Mouse (Mus musculus): ENCODE results near the gene Frmd4a. TPM values are rescaled to one million over a fixed set of nuclear protein-coding genes. Genes with fewer than 3 reads are reported as not detected.

The Frmd4a gene
- polyA plus RNA-seq, 1 experiment from 2014 or later = 22.9 TPM

DNA sequence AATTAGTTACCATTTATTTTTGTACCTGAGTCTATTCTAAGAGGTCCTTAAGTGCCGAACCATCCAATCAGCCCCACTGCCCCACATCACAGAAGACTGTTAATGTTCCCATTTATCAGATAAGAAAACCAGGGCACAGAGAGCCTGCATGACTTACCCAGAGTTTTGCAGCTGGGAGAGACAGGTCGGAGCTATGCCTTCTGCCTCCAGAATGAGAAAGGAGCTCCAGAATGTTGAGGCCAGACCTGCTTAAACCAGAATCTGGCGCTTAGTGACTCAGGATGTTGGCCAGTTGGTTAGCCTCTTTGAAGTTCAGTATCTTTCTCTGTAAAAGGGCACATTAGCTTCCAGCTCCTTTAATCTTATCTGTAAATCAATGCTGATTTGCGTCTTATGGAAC, 422.4 kb downstream of the Frmd4a start:
- ATAC-seq (ENCODE audit: insufficient read depth, low FRiP score, low read depth) = no peak

DNA sequence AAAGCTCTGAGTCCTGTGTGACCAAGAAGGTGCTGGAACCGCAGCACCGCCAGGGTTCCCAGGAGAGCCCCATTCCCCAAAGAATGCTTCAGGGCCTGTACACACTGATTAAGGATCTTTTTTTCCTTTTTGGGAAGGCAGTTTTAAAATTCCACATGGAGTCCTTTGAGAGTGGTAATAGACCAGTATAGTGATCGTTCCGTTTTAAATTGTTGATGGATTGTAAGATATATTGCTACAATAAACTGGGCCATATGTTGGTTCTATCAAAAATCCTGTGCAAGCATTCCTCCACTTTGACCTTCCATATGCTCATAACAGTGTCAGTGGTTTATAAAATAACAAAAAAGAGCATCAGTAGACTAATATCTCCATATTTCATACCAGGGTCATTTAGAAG, 424.3 kb downstream of the Frmd4a start:
- Histone ChIP-seq H3K4me2 (no peak overlapping the region), H3K9me3 (no peaks in the 10 kb centered on the region), H3K9ac (no peak overlapping the region), H3K27me3 (replicated peaks) (no peaks in the 10 kb centered on the region), H3K4me1 (0 out of 2 replicates have a peak, but pooled peaks cover 2% of the 10 kb centered on the region), H3K36me3 (no peaks in the 10 kb centered on the region), H3K27ac (no peak overlapping the region), H3K4me3 (replicated peaks) (no peak overlapping the region)
- 72% methylated on average over 4 of the region's 4 CpGs for WGBS
- no peak for ATAC-seq (ENCODE audit: insufficient read depth, low FRiP score, low read depth)

More for the DNA sequence above, 422.4 kb downstream of the Frmd4a start:
- no peak overlapping the region for H3K4me2 ChIP-seq
- no peak overlapping the region for H3K27ac ChIP-seq
- no peak overlapping the region for H3K9ac ChIP-seq
- H3K9me3 ChIP-seq = no peaks in the 10 kb centered on the region
- H3K36me3 ChIP-seq = no peaks in the 10 kb centered on the region
- 71% methylated on average over 4 of the region's 4 CpGs for WGBS
- 0 out of 2 replicates have a peak, but pooled peaks cover 3% of the 10 kb centered on the region for H3K4me1 ChIP-seq
- H3K4me3 ChIP-seq (replicated peaks) = no peak overlapping the region
- H3K27me3 ChIP-seq (replicated peaks) = no peaks in the 10 kb centered on the region

DNA sequence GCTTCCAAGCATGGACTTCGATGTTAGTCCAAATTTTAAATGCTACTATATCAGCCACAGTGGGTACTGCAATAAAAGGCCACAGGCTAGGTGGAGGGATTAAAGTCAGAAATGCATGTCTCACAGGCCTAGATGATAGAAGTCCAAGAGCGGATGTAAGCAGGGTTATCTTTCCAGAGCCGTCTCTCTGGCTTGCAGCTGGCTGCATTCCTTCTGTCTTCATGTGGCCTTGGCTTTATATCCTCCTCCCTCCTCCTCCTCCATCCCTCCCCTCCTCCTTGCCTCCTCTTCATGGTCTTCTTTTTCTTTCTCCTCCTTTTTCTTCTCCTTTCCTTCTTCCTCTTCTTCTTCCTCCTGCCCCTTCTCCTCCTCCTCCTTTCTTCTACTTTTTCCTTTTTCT, 427.2 kb downstream of the Frmd4a start:
- Histone ChIP-seq H3K9ac (no peak overlapping the region), H3K4me3 (replicated peaks) (no peak overlapping the region), H3K4me1 (0 out of 2 replicates have a peak, but pooled peaks cover under 1% of the 10 kb centered on the region), H3K9me3 (no peaks in the 10 kb centered on the region), H3K27ac (no peak overlapping the region), H3K36me3 (no peaks in the 10 kb centered on the region), H3K27me3 (replicated peaks) (no peaks in the 10 kb centered on the region), H3K4me2 (no peak overlapping the region)
- ATAC-seq (ENCODE audit: insufficient read depth, low FRiP score, low read depth) = no peak
- 73% methylated on average over 3 of the region's 3 CpGs for WGBS

DNA sequence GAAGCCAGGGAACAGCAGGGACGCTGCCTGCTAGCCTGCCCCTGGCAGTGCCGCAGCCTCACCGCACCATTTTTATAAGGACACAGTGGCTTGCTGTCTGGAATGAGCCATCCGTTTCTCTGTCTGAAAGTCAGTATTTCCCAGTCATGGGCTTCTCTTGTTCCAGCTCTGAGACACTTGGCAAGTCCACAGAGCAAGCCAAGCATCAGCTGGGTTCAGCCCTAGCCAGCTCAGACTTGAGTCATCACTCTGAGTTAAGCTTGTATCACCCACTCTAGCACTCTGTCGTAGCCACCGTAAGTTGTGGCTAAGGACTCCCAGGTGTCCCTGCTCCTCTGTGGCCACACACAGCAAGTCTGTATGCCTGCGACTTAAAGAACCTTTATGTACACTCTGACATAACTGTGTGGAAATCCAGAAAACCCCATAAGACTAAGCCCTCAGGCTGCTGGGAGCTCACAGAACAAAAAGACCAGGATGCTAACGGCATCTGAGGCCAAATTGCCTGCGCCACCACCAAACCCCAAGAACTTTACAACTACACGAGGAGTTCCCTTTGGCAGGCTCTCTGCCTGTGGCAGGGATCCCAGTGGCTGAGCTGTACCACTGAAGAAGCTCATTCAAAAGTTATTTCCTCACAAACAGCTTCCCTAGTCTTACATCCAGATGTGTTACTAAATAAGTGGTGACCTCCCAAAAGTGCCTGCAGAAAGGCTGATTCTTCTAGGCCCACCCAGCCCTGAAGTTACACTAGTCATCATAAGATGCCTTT, 428.3 kb downstream of the Frmd4a start:
- Histone ChIP-seq H3K9ac (no peak overlapping the region), H3K27ac (peak overlapping the region; percentile 40; the same call in 1 of the 2 replicates), H3K9me3 (no peaks in the 10 kb centered on the region), H3K36me3 (no peaks in the 10 kb centered on the region), H3K4me2 (no peak overlapping the region), H3K4me1 (0 out of 2 replicates have a peak, but pooled peaks cover 3% of the 10 kb centered on the region), H3K27me3 (replicated peaks) (no peaks in the 10 kb centered on the region), H3K4me3 (replicated peaks) (no peak overlapping the region)
- WGBS = 74% methylated on average over 10 of the region's 10 CpGs
- ATAC-seq (ENCODE audit: insufficient read depth, low FRiP score, low read depth) = no peak

DNA sequence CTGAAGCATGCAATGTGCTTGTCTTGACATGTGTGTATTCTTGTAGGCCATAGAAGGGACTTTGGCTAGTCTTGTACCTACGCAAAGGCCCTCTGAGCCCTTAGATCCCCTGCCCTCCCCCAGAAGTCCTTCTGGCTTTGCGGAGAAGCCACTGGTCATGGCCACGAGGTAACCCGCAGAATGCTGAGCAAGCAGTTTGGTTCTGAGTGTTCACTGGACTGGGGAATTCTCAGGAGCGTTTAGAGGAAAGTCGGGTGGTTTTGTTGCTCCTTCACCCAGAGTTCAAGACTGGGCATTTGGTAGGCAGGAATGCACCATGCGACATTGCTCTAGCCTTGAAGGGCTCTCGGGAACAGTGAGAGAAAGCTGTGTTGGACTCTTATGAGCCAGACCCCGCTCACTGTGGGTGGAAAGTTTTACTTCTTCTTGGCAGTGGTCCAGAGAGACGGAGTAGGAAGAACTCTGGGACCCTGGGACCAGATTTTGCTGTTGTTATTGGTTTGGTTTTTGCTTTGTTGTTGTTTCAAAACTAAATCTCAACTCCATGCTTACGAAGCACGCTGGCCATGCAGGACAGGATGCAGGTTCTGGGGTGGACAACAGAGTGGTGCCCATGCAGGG, 432.5 kb downstream of the Frmd4a start:
- Histone ChIP-seq H3K36me3 (no peaks in the 10 kb centered on the region), H3K27ac (0 out of 2 replicates have a peak overlapping the region, but pooled peaks have one; percentile 8), H3K4me3 (replicated peaks) (no peak overlapping the region), H3K27me3 (replicated peaks) (no peaks in the 10 kb centered on the region), H3K4me1 (0 out of 2 replicates have a peak, but pooled peaks cover 11% of the 10 kb centered on the region), H3K9me3 (no peaks in the 10 kb centered on the region), H3K4me2 (no peak overlapping the region), H3K9ac (no peak overlapping the region)
- ATAC-seq (ENCODE audit: insufficient read depth, low FRiP score, low read depth) = no peak
- 58% methylated on average over 12 of the region's 12 CpGs for WGBS

DNA sequence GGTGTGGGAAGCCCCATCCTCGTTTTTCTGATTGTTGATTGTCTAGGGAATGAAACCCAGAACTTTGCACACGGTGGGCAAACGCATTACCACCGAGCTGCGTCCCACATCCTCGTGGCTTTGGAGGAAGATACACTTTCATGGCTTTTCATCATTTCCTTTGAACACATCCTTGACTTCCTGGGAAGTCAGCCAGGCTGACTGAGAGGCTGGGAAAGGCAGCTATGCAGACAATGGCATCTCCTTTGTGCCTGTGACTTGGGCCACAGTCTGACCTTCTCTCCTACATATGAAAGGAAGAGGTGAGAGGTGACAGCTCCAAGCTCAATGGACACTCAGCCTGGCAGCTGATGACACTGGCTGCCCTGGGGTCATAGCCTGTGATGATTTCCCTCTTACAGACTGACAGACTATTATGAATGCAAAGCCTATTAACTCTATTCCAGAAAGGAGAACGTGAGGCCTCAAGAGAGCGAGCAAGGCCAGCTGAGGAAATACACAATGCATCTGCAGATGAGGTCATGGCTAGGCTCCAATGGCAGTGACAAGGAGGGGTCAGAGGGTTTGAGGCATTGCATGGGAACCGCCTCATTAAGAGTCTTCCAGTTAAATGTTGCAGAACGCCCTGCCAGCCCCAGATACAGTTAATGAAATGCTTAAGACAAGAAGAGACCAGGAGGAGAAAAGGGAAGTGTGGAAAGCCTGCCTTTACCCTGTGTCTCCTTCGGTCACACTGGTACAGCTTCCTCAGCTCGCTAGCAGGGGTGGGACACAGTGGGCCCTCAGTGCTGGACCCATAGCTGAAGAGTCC, 435.3 kb downstream of the Frmd4a start:
- ATAC-seq (ENCODE audit: insufficient read depth, low FRiP score, low read depth) = no peak; the same call in 1 of the 2 replicates
- Histone ChIP-seq H3K27me3 (replicated peaks) (no peaks in the 10 kb centered on the region), H3K36me3 (no peaks in the 10 kb centered on the region), H3K27ac (peak overlapping the region; percentile 40; the same call in 1 of the 2 replicates), H3K4me1 (0 out of 2 replicates have a peak, but pooled peaks cover 11% of the 10 kb centered on the region), H3K4me2 (no peak overlapping the region), H3K9me3 (no peaks in the 10 kb centered on the region), H3K4me3 (replicated peaks) (no peak overlapping the region), H3K9ac (no peak overlapping the region)
- WGBS = 58% methylated on average over 12 of the region's 12 CpGs

DNA sequence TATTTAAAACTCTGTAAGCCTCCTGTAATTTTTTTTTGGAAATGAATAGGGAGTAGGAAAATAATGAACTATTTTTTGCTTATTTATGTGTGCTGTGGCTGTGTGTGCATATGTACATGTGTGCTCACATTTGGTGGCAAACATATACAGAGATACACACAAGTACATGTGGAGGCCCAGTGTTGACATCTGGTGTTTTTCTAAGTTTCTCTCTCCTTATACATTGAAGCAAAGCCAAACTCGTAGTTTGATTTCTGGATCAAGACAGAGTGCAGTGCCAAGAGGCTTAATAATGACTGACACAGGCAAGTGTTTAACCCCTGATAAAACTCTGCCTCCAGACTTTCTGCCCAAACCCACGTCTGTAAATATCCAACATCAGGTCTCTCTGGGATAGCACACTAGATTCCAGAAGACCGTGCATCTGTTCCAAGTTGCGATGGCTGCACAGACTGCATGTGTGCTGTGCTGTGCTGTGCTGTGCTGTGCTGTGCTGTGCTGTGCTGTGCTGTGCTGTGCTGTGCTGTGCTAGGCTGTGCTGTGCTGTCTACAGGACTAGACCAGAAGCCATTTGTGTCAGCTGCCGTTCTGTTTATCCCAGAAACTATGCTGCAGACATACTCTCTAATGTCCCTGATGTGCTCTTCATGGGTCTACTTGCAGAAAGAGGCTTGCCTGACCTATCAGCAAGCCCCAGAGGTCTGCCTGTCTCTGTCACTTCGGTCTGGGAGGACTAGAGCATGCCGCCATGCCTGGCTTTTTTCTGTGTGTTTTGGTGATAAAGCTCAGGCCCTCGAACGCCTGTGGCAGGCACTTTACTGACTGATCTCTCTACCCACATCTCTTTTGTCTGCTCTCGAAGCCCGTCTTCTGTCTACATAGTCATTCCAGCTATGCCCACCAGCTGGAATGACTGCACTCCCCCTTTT, 437.8 kb downstream of the Frmd4a start:
- no peaks in the 10 kb centered on the region for H3K27me3 ChIP-seq (replicated peaks)
- WGBS = 62% methylated on average over 11 of the region's 11 CpGs
- no peak overlapping the region for H3K27ac ChIP-seq
- ATAC-seq (ENCODE audit: insufficient read depth, low FRiP score, low read depth) = no peak
- no peaks in the 10 kb centered on the region for H3K36me3 ChIP-seq
- H3K9me3 ChIP-seq = no peaks in the 10 kb centered on the region
- H3K4me3 ChIP-seq (replicated peaks) = no peak overlapping the region
- H3K4me2 ChIP-seq = no peak overlapping the region
- no peak overlapping the region for H3K9ac ChIP-seq
- 0 out of 2 replicates have a peak, but pooled peaks cover 7% of the 10 kb centered on the region for H3K4me1 ChIP-seq

DNA sequence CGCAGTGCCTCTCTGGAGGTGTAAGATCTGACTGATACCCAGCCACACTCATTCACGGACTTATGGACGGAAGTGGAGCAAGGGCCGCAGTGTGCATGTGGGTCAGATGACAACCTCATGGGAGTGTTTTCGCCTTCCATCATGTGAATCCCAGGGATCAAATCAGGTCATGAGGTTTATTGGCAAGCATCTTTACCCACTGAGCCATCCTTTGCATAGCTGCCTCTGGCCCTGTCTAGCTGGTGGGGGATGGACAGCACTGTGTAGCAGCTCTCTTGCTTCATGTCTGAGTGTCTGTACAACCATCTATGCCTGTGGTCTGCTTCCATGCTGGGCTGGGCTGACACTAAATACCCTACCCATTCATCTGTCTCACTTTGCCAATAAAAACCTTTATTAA, 443.4 kb downstream of the Frmd4a start:
- Histone ChIP-seq H3K9me3 (no peaks in the 10 kb centered on the region), H3K9ac (no peak overlapping the region), H3K4me1 (peaks cover 9% of the 10 kb centered on the region; the same call in 1 of the 2 replicates), H3K4me3 (replicated peaks) (no peak overlapping the region), H3K4me2 (no peak overlapping the region), H3K27ac (no peak overlapping the region), H3K36me3 (no peaks in the 10 kb centered on the region), H3K27me3 (replicated peaks) (no peaks in the 10 kb centered on the region)
- ATAC-seq (ENCODE audit: insufficient read depth, low FRiP score, low read depth) = no peak
- WGBS = 70% methylated on average over 5 of the region's 5 CpGs

DNA sequence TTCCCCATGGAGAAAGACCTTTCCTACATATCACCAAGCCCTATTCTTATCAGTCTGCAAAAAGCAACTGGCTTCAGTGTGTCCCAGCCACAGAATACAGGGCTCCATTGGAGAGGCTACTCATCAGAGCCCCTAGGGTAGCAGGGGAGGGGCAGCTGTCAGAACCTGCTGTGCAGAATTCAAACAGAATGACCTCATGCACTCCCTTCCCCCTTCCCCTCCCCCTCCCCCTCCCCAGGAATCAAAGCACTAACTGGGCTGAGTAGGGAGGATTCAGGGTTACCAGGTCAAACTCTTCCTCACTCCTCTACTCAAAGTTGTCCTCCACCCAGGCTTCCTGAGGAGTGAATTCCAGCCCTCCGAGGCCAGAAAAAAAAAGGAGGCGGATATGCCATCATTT, 444.0 kb downstream of the Frmd4a start:
- Histone ChIP-seq H3K9me3 (no peaks in the 10 kb centered on the region), H3K27me3 (replicated peaks) (no peaks in the 10 kb centered on the region), H3K4me3 (replicated peaks) (no peak overlapping the region), H3K4me2 (no peak overlapping the region), H3K27ac (no peak overlapping the region), H3K36me3 (no peaks in the 10 kb centered on the region), H3K4me1 (peaks cover 15% of the 10 kb centered on the region; the same call in 1 of the 2 replicates), H3K9ac (no peak overlapping the region)
- 31% methylated on average over 2 of the region's 2 CpGs for WGBS
- ATAC-seq (ENCODE audit: insufficient read depth, low FRiP score, low read depth) = no peak

DNA sequence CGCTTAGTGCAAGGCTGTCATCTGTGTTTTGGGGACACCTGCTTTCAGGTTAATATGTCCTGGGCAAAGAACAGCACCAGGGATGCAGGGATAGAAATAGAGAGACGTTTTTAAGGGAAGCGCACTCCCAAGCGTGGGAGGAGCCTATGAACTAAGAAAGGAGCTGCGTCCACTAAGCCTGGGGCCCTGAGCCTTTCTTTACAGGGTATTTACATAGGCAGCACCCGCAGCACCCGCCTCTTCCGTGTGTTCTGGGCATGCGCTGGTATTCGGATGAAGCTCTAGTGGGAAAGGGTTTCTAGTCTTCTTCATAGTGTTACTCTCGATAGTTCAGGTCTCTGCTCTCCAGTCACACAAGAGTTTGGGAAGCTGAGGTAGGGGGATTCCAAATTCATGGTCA, 445.0 kb downstream of the Frmd4a start:
- Histone ChIP-seq H3K9ac (no peak overlapping the region), H3K4me1 (peaks cover 15% of the 10 kb centered on the region; the same call in 1 of the 2 replicates), H3K27ac (no peak overlapping the region), H3K36me3 (no peaks in the 10 kb centered on the region), H3K4me2 (peak overlapping the region; percentile 13; the same call in 1 of the 2 replicates), H3K9me3 (no peaks in the 10 kb centered on the region), H3K27me3 (replicated peaks) (no peaks in the 10 kb centered on the region), H3K4me3 (replicated peaks) (no peak overlapping the region)
- ATAC-seq (ENCODE audit: insufficient read depth, low FRiP score, low read depth) = peak; percentile 57
- WGBS = 39% methylated on average over 11 of the region's 11 CpGs

DNA sequence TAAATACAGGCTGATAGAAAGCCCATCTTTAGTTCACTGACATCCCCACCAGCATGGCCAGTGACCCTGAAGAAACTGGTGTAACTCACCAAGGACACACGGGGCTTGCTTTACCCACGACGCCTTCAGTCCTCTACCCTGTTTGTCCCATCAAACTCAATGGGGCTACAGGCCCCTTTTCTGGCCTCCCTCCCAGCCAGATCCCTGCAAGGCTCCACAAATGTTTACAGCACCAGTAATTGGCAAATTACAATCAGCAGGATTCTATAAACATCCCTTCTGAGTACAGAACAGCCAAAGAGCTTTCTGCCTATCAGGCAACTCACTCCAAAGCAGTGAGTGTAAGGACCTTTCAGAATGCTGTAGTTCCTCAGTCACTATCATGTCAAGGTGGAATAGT, 448.6 kb downstream of the Frmd4a start:
- Histone ChIP-seq H3K4me3 (replicated peaks) (no peak overlapping the region), H3K27ac (no peak overlapping the region), H3K27me3 (replicated peaks) (no peaks in the 10 kb centered on the region), H3K9ac (no peak overlapping the region), H3K9me3 (no peaks in the 10 kb centered on the region), H3K4me2 (no peak overlapping the region), H3K4me1 (peaks cover 15% of the 10 kb centered on the region; the same call in 1 of the 2 replicates), H3K36me3 (no peaks in the 10 kb centered on the region)
- ATAC-seq (ENCODE audit: insufficient read depth, low FRiP score, low read depth) = no peak
- 47% methylated on average over 3 of the region's 3 CpGs for WGBS
